Mouse (Mus musculus) WW6 (cell line): ENCODE measurements around the gene Nphs2.

Experiments used
- DNase-seq: peaks from one replicate; pipeline ENCODE4 v3.0.0-alpha.2; 2013; ENCODE audit warnings: low read depth, low spot score

Gene Nphs2

DNA sequence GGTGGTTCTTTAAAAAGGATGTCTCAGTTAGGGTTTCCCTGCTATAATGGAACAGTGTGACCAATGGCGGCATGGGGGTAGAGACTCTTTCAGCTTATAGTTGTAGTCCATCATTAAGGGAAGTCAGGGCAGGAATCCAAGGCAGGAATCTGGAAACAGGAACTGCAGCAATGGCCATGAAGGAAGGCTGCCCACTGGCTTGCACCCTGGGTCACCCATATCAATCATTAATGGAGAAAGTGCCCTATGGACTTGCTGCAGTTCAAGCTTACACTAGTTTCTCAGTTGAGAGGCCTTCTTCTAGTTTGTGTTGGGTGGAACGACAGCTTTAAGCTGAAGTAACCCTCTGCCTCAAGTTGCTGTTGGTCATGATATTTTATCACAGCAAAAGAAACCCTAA, 41.9 kb downstream of the Nphs2 start:
- no peak for DNase-seq

DNA sequence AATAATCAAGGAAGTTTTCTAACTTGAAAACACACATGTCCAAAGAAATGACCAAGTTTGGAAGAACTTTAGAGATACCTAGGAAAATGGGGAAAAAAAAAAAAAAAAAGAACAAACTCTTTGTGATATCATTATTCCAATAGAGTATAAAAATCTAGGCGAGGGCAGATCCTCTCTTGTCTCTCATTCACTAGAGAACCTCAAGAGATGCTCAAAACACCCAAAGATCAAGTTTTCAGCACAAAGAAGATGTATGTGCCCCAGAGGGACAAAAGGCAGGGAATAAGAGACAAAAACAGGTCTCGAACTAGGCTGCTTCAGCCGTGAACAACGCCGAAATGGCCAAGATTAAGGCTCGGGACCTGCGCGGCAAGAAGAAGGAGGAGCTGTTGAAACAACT, 55.2 kb downstream of the Nphs2 start, which contains the start of gene Gm2000:
Gene Gm2000 (plus strand): TSS at position 301 of the 400 bp plus-strand sequence.
- no peak for DNase-seq
